Mouse (Mus musculus) erythroblast, embryonic 14.5 days (primary cell): ENCODE data around the gene Crygd.

Experiments
- GATA1 ChIP-seq: IDR thresholded peaks from 2 replicates; pipeline ENCODE4 v1.6.1; 2012; ENCODE audit warnings: low read length, inconsistent platforms, mixed read lengths
- TAL1 ChIP-seq: IDR thresholded peaks from 3 replicates; pipeline ENCODE4 v1.6.1; 2012; ENCODE audit warnings: low read length, inconsistent platforms, mixed read lengths

GRCm38 (mm10) chr1:65109196-65109595 is 45.9 kb upstream of the Crygd start:
- TF ChIP-seq GATA1 (no peak), TAL1 (no peak)
